Mouse (Mus musculus) stomach, embryonic 14.5 days (tissue): Measurements from ENCODE around the gene Lekr1. TPM values are rescaled to one million over a fixed set of nuclear protein-coding genes. Genes with fewer than 3 reads are reported as not detected.

ENCODE experiments used
- ATAC-seq: fragments of 200-750 bp; cut with Nextera tagmentation; 2 replicates; pipeline ENCODE4 v1.8.0; 2017; ENCODE audit warnings: low read depth, moderate TSS enrichment; ENCODE audit not compliant: insufficient number of reproducible peaks, insufficient read depth, low FRiP score
- H3K27ac ChIP-seq: fragments of 300-500 bp; sonication (generic); 2 replicates; pipeline ENCODE4 v1.5.1; 2014; ENCODE audit warnings: mild to moderate bottlenecking, low read length, moderate library complexity, mixed read lengths
- H3K27me3 ChIP-seq: fragments of 300-500 bp; sonication (generic); 2 replicates; pipeline ENCODE4 v1.6.1; 2014; ENCODE audit warnings: low read length, control low read depth, mixed read lengths; ENCODE audit not compliant: control insufficient read depth, insufficient read depth
- H3K36me3 ChIP-seq: fragments of 300-500 bp; sonication (generic); 2 replicates; pipeline ENCODE4 v1.6.1; 2014; ENCODE audit warnings: mild to moderate bottlenecking, control low read depth, low read length, moderate library complexity, mixed read lengths; ENCODE audit not compliant: control insufficient read depth, insufficient read depth
- H3K4me1 ChIP-seq: fragments of 300-500 bp; sonication (generic); 2 replicates; pipeline ENCODE4 v1.6.1; 2014; ENCODE audit warnings: low read length, control low read depth, mixed read lengths; ENCODE audit not compliant: control insufficient read depth, insufficient read depth
- H3K4me2 ChIP-seq: fragments of 300-500 bp; sonication (generic); replicated peaks from 2 replicates; pipeline ENCODE4 v1.6.1; 2014; ENCODE audit warnings: low read depth, low read length, control low read depth
- H3K4me3 ChIP-seq: fragments of 300-500 bp; sonication (generic); 2 replicates; pipeline ENCODE4 v1.5.1; 2014; ENCODE audit warnings: low read depth, low read length, control low read depth
- H3K9ac ChIP-seq: fragments of 300-500 bp; sonication (generic); replicated peaks from 2 replicates; pipeline ENCODE4 v1.6.1; 2014; ENCODE audit warnings: low read depth, mild to moderate bottlenecking, control low read depth, low read length, moderate library complexity, mixed read lengths
- H3K9me3 ChIP-seq: fragments of 300-500 bp; sonication (generic); 2 replicates; pipeline ENCODE4 v1.6.1; 2016; ENCODE audit warnings: low read depth, low read length, control low read depth; ENCODE audit not compliant: control insufficient read depth
- WGBS: fragments of 180-500 bp; shearing (Covaris S2); extraction: QIAGEN DNeasy Blood & Tissue Kit; methylation state at CpG from one replicate; pipeline ENCODE4 v1.1.7; 2014; 5-methylcytosine and 5-hydroxymethylcytosine counted together
- microRNA-seq: library from miRNA; unstranded; fragments of <30 nt; microRNA quantifications from one replicate; pipeline ENCODE4, GENCODE M21; 2016
- polyA plus RNA-seq: library from polyadenylated mRNA; unstranded; fragments of >200 nt; fragmentation: Nextera tagmentation; extraction: Ambion mirVana; gene quantifications from 2 replicates; pipeline ENCODE4 v1.2.1, GENCODE M21; 2014

Lekr1 gene
- polyA plus RNA-seq, 1 experiment from 2014 or later: 12.3 TPM

DNA sequence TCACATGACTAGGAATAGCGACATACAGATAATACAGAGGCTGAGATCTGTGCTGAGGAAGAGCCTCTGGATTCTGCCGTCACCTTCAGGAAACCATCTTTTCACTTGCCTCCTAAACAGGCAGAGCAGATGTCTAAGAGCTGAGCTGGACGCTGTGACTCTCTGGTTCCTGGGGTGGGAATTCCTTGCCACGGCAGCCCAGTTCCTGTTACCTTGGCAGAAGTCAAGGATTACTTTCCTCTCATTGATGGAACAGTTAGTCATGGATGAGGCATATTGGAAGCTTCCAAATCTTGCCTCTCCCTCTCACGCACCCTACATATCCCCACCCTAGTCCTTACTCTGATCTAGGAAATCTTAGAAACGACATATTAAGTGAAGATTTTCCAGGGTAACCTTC lies 203.7 kb downstream of the Lekr1 start:
- Histone ChIP-seq H3K27me3 (no peaks in the 10 kb centered on the region), H3K27ac (no peak overlapping the region)
- ATAC-seq: no peak

DNA sequence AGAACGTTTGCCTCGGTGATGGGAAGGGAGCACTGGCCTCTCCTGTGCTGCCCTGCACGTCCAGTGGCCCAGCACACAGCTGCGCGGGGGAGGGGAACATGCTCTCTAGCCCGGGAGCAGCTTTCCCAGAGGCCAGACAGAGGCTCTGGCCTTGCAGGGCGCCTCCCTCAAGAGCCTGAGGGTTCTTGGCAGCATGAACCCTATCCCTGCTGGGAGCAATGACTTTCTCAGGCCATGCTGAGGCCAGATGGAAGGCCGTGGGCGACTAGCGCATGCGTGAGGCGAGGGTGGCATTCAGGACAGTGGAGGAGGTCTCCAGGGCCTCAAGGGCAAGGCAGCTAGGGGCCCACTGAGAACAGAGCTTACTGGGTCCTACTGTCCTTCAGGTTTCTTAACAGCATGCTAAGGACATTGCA lies 205.2 kb downstream of the Lekr1 start:
- ATAC-seq: peak; percentile 83
- no peak overlapping the region; the same call in 1 of the 2 replicates for H3K9ac ChIP-seq
- no peak overlapping the region; the same call in 1 of the 2 replicates for H3K27ac ChIP-seq
- H3K9me3 ChIP-seq: no peaks in the 10 kb centered on the region
- H3K36me3 ChIP-seq: no peaks in the 10 kb centered on the region
- no peak overlapping the region for H3K4me3 ChIP-seq
- H3K4me2 ChIP-seq: peak overlapping the region; percentile 3; the same call in 1 of the 2 replicates
- peaks cover 8% of the 10 kb centered on the region for H3K4me1 ChIP-seq
- 16% methylated on average over 12 of the region's 12 CpGs for WGBS
- H3K27me3 ChIP-seq: no peaks in the 10 kb centered on the region

More for the DNA sequence above, 203.7 kb downstream of the Lekr1 start:
- 67% methylated on average over 6 of the region's 6 CpGs for WGBS
- Histone ChIP-seq H3K4me2 (no peak overlapping the region), H3K9me3 (no peaks in the 10 kb centered on the region), H3K4me3 (no peak overlapping the region), H3K36me3 (no peaks in the 10 kb centered on the region), H3K9ac (no peak overlapping the region), H3K4me1 (peaks cover 8% of the 10 kb centered on the region)

DNA sequence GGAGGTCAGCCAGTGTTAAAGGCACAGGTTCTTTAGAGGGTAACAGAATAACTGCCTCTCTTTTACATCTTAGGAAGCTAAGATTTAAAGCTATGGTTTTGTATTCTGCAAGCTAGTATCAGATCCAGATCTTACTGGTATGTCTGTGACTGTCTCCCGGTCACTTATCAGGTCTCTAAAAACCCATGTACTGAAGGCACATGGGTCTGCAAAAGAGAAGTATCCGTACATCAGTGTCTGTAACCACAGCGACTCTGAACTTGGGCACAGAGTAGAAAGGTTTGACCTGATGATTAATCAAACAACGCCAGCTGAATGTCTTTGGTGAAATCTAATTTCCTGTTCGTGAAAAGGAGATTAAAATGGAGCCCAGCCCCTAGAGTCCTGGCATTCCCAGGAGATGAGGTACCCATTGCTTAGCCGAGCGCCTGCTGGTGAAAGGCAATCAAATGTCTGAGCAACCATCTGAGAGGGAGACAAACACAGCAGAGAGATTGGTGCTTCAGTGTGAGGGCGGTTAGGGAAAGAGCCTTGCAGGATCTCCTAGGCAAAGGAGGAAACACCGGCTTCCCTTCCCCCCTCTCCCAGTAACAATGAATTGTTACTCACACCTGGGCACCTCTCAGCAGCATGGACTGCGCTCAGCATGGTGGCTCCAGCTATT lies 205.7 kb downstream of the Lekr1 start:
- no peak for ATAC-seq
- Histone ChIP-seq H3K9me3 (no peaks in the 10 kb centered on the region), H3K27ac (no peak overlapping the region; the same call in 1 of the 2 replicates), H3K4me2 (no peak overlapping the region; the same call in 1 of the 2 replicates), H3K9ac (no peak overlapping the region), H3K4me3 (no peak overlapping the region), H3K36me3 (no peaks in the 10 kb centered on the region), H3K27me3 (no peaks in the 10 kb centered on the region), H3K4me1 (peaks cover 8% of the 10 kb centered on the region)
- 46% methylated on average over 10 of the region's 10 CpGs for WGBS

DNA sequence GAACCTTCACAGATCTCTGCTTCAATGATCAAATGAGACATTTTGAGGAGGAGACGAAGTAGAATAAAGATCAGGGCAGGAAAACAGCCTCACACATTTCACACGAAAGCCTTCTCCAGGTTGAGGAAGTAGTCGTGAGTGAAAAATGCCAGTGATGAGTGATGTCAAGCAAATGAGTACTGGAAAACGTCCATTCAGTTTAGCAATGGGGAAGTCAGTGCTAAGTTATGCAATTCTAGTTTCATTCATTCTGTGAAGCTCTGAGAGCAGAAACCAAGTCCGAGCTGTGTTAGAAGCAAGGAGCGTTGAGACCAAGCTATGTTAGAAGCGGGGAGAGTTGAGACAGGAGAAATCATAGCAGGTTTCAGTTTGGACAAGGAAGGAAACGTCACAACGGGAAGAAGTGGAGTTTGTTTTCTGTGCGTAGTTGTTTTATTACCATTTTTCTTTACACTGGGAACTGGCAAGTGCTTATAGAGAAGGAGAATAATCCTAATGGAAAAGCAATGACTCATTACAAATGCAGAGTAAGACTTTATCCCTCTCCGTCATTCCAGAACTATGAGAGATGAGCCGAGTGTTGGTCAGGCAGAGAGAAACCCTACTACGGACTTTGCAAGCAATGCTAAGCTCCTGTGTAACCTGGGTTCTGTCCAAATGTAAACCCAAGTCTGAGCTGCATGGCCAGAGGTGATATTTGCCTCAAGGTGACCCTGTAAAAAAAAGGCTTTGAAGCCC lies 207.2 kb downstream of the Lekr1 start:
- no peak overlapping the region for H3K9ac ChIP-seq
- WGBS: 70% methylated on average over 13 of the region's 13 CpGs
- H3K27me3 ChIP-seq: no peaks in the 10 kb centered on the region
- peaks cover 8% of the 10 kb centered on the region for H3K4me1 ChIP-seq
- no peaks in the 10 kb centered on the region for H3K9me3 ChIP-seq
- no peaks in the 10 kb centered on the region for H3K36me3 ChIP-seq
- no peak for ATAC-seq
- H3K4me3 ChIP-seq: no peak overlapping the region
- H3K4me2 ChIP-seq: no peak overlapping the region
- H3K27ac ChIP-seq: no peak overlapping the region

Small RNAs within 50 kb of the gene (microRNA-seq; reads per million reads assigned to microRNA genes)
- gene Mir8120: 0.78 reads per million

Other genes starting within 250 kb of the Lekr1 start
- 35.7 and 42.3 TPM in 2 replicates for gene Tiparp, start 137.8 kb upstream of the Lekr1 start, polyA plus RNA-seq